ENCODE assay signal across 8 mouse cellular contexts in genomic region chr5:30588301-30588968, GRCm38 (mm10). TPM values are rescaled to one million over a fixed set of nuclear protein-coding genes. Genes with fewer than 3 reads are reported as not detected.
DNase-seq lines count a peak whose midpoint lies in the region; ATAC-seq and TF ChIP-seq lines count a peak whose summit lies in the region.

No protein-coding gene starts in this region.

- peak; percentile 71 for ATAC-seq in forebrain, embryonic 16.5 days
- ATAC-seq in inflammation-experienced regulatory T-cells, adult 6 months = no peak

- 0 out of 2 replicates have a peak overlapping the region, but pooled peaks have one; percentile 42 for H3K27ac ChIP-seq in forebrain, embryonic 16.5 days (ENCODE audit: low read length)
- peak overlapping the region; percentile 59 for H3K27ac ChIP-seq in midbrain, embryonic 10.5 days (replicated peaks)

- no peak for TF ChIP-seq POLR2A in lung, adult 2 months (IDR thresholded peaks at IDR 0.05; ENCODE audit: borderline replicate concordance, extremely low read depth, low read depth, low read length)

- H3K4me1 ChIP-seq in lung, adult 2 months (ENCODE audit: control insufficient read depth, insufficient read depth, low read length) = no peaks in the 10 kb centered on the region
- H3K4me1 ChIP-seq in forebrain, embryonic 16.5 days (replicated peaks; ENCODE audit: control insufficient read depth, insufficient read depth, low read length) = peaks cover 15% of the 10 kb centered on the region
- H3K4me1 ChIP-seq in midbrain, embryonic 10.5 days = peaks cover 20% of the 10 kb centered on the region

- under 1% methylated on average over 70 of the region's 70 CpGs for WGBS in lung, adult 2 months
- under 1% methylated on average over 69 of the region's 70 CpGs for WGBS in forebrain, embryonic 16.5 days
- WGBS in midbrain, embryonic 10.5 days = under 1% methylated on average over 65 of the region's 70 CpGs

- H3K9me3 ChIP-seq in forebrain, embryonic 16.5 days (ENCODE audit: control insufficient read depth, low read length) = no peaks in the 10 kb centered on the region
- no peaks in the 10 kb centered on the region for H3K9me3 ChIP-seq in midbrain, embryonic 10.5 days (replicated peaks)

- peak overlapping the region; percentile 94 for H3K4me2 ChIP-seq in forebrain, embryonic 16.5 days (ENCODE audit: low read length)

- peaks cover 23% of the 10 kb centered on the region for H3K27me3 ChIP-seq in forebrain, embryonic 16.5 days (replicated peaks; ENCODE audit: control insufficient read depth, insufficient read depth, low read length)
- H3K27me3 ChIP-seq in midbrain, embryonic 10.5 days (ENCODE audit: low read depth, poor library complexity, severe bottlenecking) = peaks cover 65% of the 10 kb centered on the region

- H3K36me3 ChIP-seq in forebrain, embryonic 16.5 days (ENCODE audit: control insufficient read depth, insufficient read depth) = no peaks in the 10 kb centered on the region
- no peaks in the 10 kb centered on the region for H3K36me3 ChIP-seq in midbrain, embryonic 10.5 days

- DNase-seq in lung, adult 2 months = no peak
- DNase-seq in lung, postnatal 25 days (ENCODE audit: low spot score) = no peak
- DNase-seq in cerebellum, adult 9-10 months = peak; percentile 74
- peak; percentile 54 to 70 for DNase-seq in kidney, postnatal 4 days
- peak; percentile 55 for DNase-seq in midbrain, embryonic 10.5 days (ENCODE audit: low spot score)
- DNase-seq in layer of hippocampus, postnatal 14 days (ENCODE audit: low spot score in 2 of 2) = no peak

- no peak for TF ChIP-seq CTCF in lung, adult 2 months (IDR thresholded peaks at IDR 0.05; ENCODE audit: insufficient read depth, low read length)

- H3K9ac ChIP-seq in forebrain, embryonic 16.5 days (replicated peaks; ENCODE audit: low read depth, low read length) = peak overlapping the region; percentile 70

- peak overlapping the region; percentile 54 for H3K4me3 ChIP-seq in lung, adult 2 months (replicated peaks; ENCODE audit: extremely low read depth, low read depth, low read length)
- H3K4me3 ChIP-seq in forebrain, embryonic 16.5 days (replicated peaks; ENCODE audit: low read length) = peak overlapping the region; percentile 60
- peak overlapping the region; percentile 65 for H3K4me3 ChIP-seq in midbrain, embryonic 10.5 days

RNA-seq across cellular contexts. Expression of gene Kcnk3, which starts 0.5 kb away (rescaled TPM):
- 85.5 and 98.7 TPM in 2 replicates for polyA plus RNA-seq in lung, adult 2 months (2012; rRNA removed)
- 2.8 and 3.5 TPM in 2 replicates for polyA plus RNA-seq in forebrain, embryonic 16.5 days (2015; fragmentation: Nextera tagmentation; extraction: Ambion mirVana)
- 0.12 and 0.27 TPM in 2 replicates for polyA plus RNA-seq in midbrain, embryonic 10.5 days (2016; fragmentation: Nextera tagmentation; extraction: Ambion mirVana)
- polyA plus RNA-seq in inflammation-experienced regulatory T-cells, adult 6 months (2017; shearing (Covaris generic)) = under 1 TPM in 1 of 3 experiments, not detected in 2; 0.09 TPM
- total RNA-seq in layer of hippocampus, postnatal 14 days (2021) = 1 to 10 TPM; 6.9 to 9.0 TPM

RNA-seq across cellular contexts. Expression of gene Cib4, which starts 42.8 kb away (rescaled TPM):
- polyA plus RNA-seq in lung, adult 2 months (2012; rRNA removed) = 0.62 TPM in 1 of 2 replicates, not detected in the other
- not detected in 2 replicates for polyA plus RNA-seq in forebrain, embryonic 16.5 days (2015; fragmentation: Nextera tagmentation; extraction: Ambion mirVana)
- polyA plus RNA-seq in midbrain, embryonic 10.5 days (2016; fragmentation: Nextera tagmentation; extraction: Ambion mirVana) = not detected in 2 replicates
- not detected for polyA plus RNA-seq in inflammation-experienced regulatory T-cells, adult 6 months (2017; shearing (Covaris generic))
- not detected for total RNA-seq in layer of hippocampus, postnatal 14 days (2021)

RNA-seq across cellular contexts. Expression of gene Slc35f6, which starts 59.3 kb away (rescaled TPM):
- 82.9 and 97.2 TPM in 2 replicates for polyA plus RNA-seq in lung, adult 2 months (2012; rRNA removed)
- polyA plus RNA-seq in forebrain, embryonic 16.5 days (2015; fragmentation: Nextera tagmentation; extraction: Ambion mirVana) = 30.1 and 32.5 TPM in 2 replicates
- 26.7 and 30.3 TPM in 2 replicates for polyA plus RNA-seq in midbrain, embryonic 10.5 days (2016; fragmentation: Nextera tagmentation; extraction: Ambion mirVana)
- 10 to 100 TPM; 13.9 to 16.4 (median 14.8) TPM for polyA plus RNA-seq in inflammation-experienced regulatory T-cells, adult 6 months (2017; shearing (Covaris generic))
- total RNA-seq in layer of hippocampus, postnatal 14 days (2021) = 10 to 100 TPM; 32.6 to 32.7 TPM

Comparison
In these comparisons a context has a peak if more than half of its experiments do, and no peak if none do; other contexts are left out.
1. DNase-seq: peak in cerebellum, adult 9-10 months (single experiment), kidney, postnatal 4 days (2 of 2) and midbrain, embryonic 10.5 days (single experiment); none in lung, adult 2 months (single experiment), lung, postnatal 25 days (single experiment) and layer of hippocampus, postnatal 14 days (0 of 2).
2. RNA of gene Kcnk3, which starts 0.5 kb away (polyA plus RNA-seq): 85.5 to 98.7 TPM in lung, adult 2 months; 2.8 to 3.5 TPM in forebrain, embryonic 16.5 days, 0.12 to 0.27 TPM in midbrain, embryonic 10.5 days and 0.09 TPM in inflammation-experienced regulatory T-cells, adult 6 months; every median in the first group is over 10 times any median in the second.
3. Peak in every context shown above with its lines, with median percentiles within 50 percentile points of each other: H3K4me3 ChIP-seq.